Mouse (Mus musculus): ENCODE results near the gene Glrp1. TPM values are rescaled to one million over a fixed set of nuclear protein-coding genes. Genes with fewer than 3 reads are reported as not detected.

The Glrp1 gene
- polyA plus RNA-seq, 1 experiment: 0.04 TPM

- no peaks in the 10 kb centered on the region for H3K27me3 ChIP-seq (ENCODE audit: control insufficient read depth, insufficient read depth, low read length)
Observed at GRCm38 (mm10) chr1:88521170-88521747, 11.4 kb upstream of the Glrp1 start.

GRCm38 (mm10) chr1:88513613-88514012, 3.7 kb upstream of the Glrp1 start:
- 94% methylated on average over 5 of the region's 5 CpGs for WGBS

More at GRCm38 (mm10) chr1:88521170-88521747, 11.4 kb upstream of the Glrp1 start:
- 93% methylated on average over 11 of the region's 11 CpGs for WGBS
- no peak overlapping the region for H3K27ac ChIP-seq (ENCODE audit: control insufficient read depth, insufficient read depth, low read length)
- no peak overlapping the region for H3K4me3 ChIP-seq (ENCODE audit: control insufficient read depth, insufficient read depth, low read length)
- no peaks in the 10 kb centered on the region for H3K4me1 ChIP-seq (replicated peaks; ENCODE audit: control insufficient read depth, insufficient read depth, low read length)
- TF ChIP-seq CTCF (IDR thresholded peaks at IDR 0.05; ENCODE audit: borderline replicate concordance, control insufficient read depth, extremely low read depth, insufficient read depth, low read length, poor library complexity): no peak
- no peaks in the 10 kb centered on the region for H3K36me3 ChIP-seq (ENCODE audit: control insufficient read depth, insufficient read depth, low read length)
- no peak for DNase-seq

GRCm38 (mm10) chr1:88507886-88508285, 2.0 kb downstream of the Glrp1 start:
- Histone ChIP-seq H3K27ac (ENCODE audit: control insufficient read depth, insufficient read depth, low read length) (no peak overlapping the region), H3K4me3 (ENCODE audit: control insufficient read depth, insufficient read depth, low read length) (no peak overlapping the region), H3K4me1 (replicated peaks; ENCODE audit: control insufficient read depth, insufficient read depth, low read length) (peaks cover 16% of the 10 kb centered on the region), H3K27me3 (ENCODE audit: control insufficient read depth, insufficient read depth, low read length) (no peaks in the 10 kb centered on the region), H3K36me3 (ENCODE audit: control insufficient read depth, insufficient read depth, low read length) (no peaks in the 10 kb centered on the region)
- TF ChIP-seq POLR2A (IDR thresholded peaks at IDR 0.05; ENCODE audit: control insufficient read depth, extremely low read depth, insufficient read depth, low read length, poor library complexity): no peak
- no peak for TF ChIP-seq CTCF (IDR thresholded peaks at IDR 0.05; ENCODE audit: borderline replicate concordance, control insufficient read depth, extremely low read depth, insufficient read depth, low read length, poor library complexity)
- no peak for DNase-seq
- 95% methylated on average over 8 of the region's 8 CpGs for WGBS

More at GRCm38 (mm10) chr1:88513613-88514012, 3.7 kb upstream of the Glrp1 start:
- H3K36me3 ChIP-seq (ENCODE audit: control insufficient read depth, insufficient read depth, low read length): no peaks in the 10 kb centered on the region
- no peak for DNase-seq
- no peak overlapping the region for H3K27ac ChIP-seq (ENCODE audit: control insufficient read depth, insufficient read depth, low read length)
- TF ChIP-seq CTCF (IDR thresholded peaks at IDR 0.05; ENCODE audit: borderline replicate concordance, control insufficient read depth, extremely low read depth, insufficient read depth, low read length, poor library complexity) (no peak), POLR2A (IDR thresholded peaks at IDR 0.05; ENCODE audit: control insufficient read depth, extremely low read depth, insufficient read depth, low read length, poor library complexity) (no peak)
- no peak overlapping the region for H3K4me3 ChIP-seq (ENCODE audit: control insufficient read depth, insufficient read depth, low read length)
- no peaks in the 10 kb centered on the region for H3K27me3 ChIP-seq (ENCODE audit: control insufficient read depth, insufficient read depth, low read length)
- H3K4me1 ChIP-seq (replicated peaks; ENCODE audit: control insufficient read depth, insufficient read depth, low read length): peaks cover 6% of the 10 kb centered on the region

- Histone ChIP-seq H3K4me3 (ENCODE audit: control insufficient read depth, insufficient read depth, low read length) (no peak overlapping the region), H3K27ac (ENCODE audit: control insufficient read depth, insufficient read depth, low read length) (no peak overlapping the region), H3K27me3 (ENCODE audit: control insufficient read depth, insufficient read depth, low read length) (no peaks in the 10 kb centered on the region), H3K36me3 (ENCODE audit: control insufficient read depth, insufficient read depth, low read length) (no peaks in the 10 kb centered on the region), H3K4me1 (replicated peaks; ENCODE audit: control insufficient read depth, insufficient read depth, low read length) (peaks cover 16% of the 10 kb centered on the region)
- WGBS: 91% methylated on average over 5 of the region's 5 CpGs
- TF ChIP-seq CTCF (IDR thresholded peaks at IDR 0.05; ENCODE audit: borderline replicate concordance, control insufficient read depth, extremely low read depth, insufficient read depth, low read length, poor library complexity) (no peak), POLR2A (IDR thresholded peaks at IDR 0.05; ENCODE audit: control insufficient read depth, extremely low read depth, insufficient read depth, low read length, poor library complexity) (no peak)
- no peak for DNase-seq
Observed at GRCm38 (mm10) chr1:88507214-88507613, 2.7 kb downstream of the Glrp1 start.

- Histone ChIP-seq H3K4me3 (ENCODE audit: control insufficient read depth, insufficient read depth, low read length) (no peak overlapping the region), H3K27ac (ENCODE audit: control insufficient read depth, insufficient read depth, low read length) (no peak overlapping the region), H3K36me3 (ENCODE audit: control insufficient read depth, insufficient read depth, low read length) (no peaks in the 10 kb centered on the region), H3K4me1 (replicated peaks; ENCODE audit: control insufficient read depth, insufficient read depth, low read length) (peaks cover 16% of the 10 kb centered on the region), H3K27me3 (ENCODE audit: control insufficient read depth, insufficient read depth, low read length) (no peaks in the 10 kb centered on the region)
- DNase-seq: peak; percentile 63
- TF ChIP-seq CTCF (IDR thresholded peaks at IDR 0.05; ENCODE audit: borderline replicate concordance, control insufficient read depth, extremely low read depth, insufficient read depth, low read length, poor library complexity): no peak
- no peak for TF ChIP-seq POLR2A (IDR thresholded peaks at IDR 0.05; ENCODE audit: control insufficient read depth, extremely low read depth, insufficient read depth, low read length, poor library complexity)
- WGBS: 43% methylated on average over 5 of the region's 5 CpGs
Observed at GRCm38 (mm10) chr1:88506412-88506811, 3.5 kb downstream of the Glrp1 start.

GRCm38 (mm10) chr1:88505697-88506096, 4.2 kb downstream of the Glrp1 start:
- Histone ChIP-seq H3K27me3 (ENCODE audit: control insufficient read depth, insufficient read depth, low read length) (no peaks in the 10 kb centered on the region), H3K36me3 (ENCODE audit: control insufficient read depth, insufficient read depth, low read length) (no peaks in the 10 kb centered on the region), H3K27ac (ENCODE audit: control insufficient read depth, insufficient read depth, low read length) (no peak overlapping the region), H3K4me3 (ENCODE audit: control insufficient read depth, insufficient read depth, low read length) (no peak overlapping the region), H3K4me1 (replicated peaks; ENCODE audit: control insufficient read depth, insufficient read depth, low read length) (peaks cover 16% of the 10 kb centered on the region)
- TF ChIP-seq POLR2A (IDR thresholded peaks at IDR 0.05; ENCODE audit: control insufficient read depth, extremely low read depth, insufficient read depth, low read length, poor library complexity): no peak
- TF ChIP-seq CTCF (IDR thresholded peaks at IDR 0.05; ENCODE audit: borderline replicate concordance, control insufficient read depth, extremely low read depth, insufficient read depth, low read length, poor library complexity): no peak
- 95% methylated on average over 6 of the region's 6 CpGs for WGBS
- DNase-seq: no peak

GRCm38 (mm10) chr1:88504531-88504945, 5.3 kb downstream of the Glrp1 start:
- DNase-seq: no peak
- Histone ChIP-seq H3K4me1 (replicated peaks; ENCODE audit: control insufficient read depth, insufficient read depth, low read length) (peaks cover 11% of the 10 kb centered on the region), H3K27me3 (ENCODE audit: control insufficient read depth, insufficient read depth, low read length) (no peaks in the 10 kb centered on the region), H3K4me3 (ENCODE audit: control insufficient read depth, insufficient read depth, low read length) (no peak overlapping the region), H3K36me3 (ENCODE audit: control insufficient read depth, insufficient read depth, low read length) (no peaks in the 10 kb centered on the region), H3K27ac (ENCODE audit: control insufficient read depth, insufficient read depth, low read length) (no peak overlapping the region)
- TF ChIP-seq POLR2A (IDR thresholded peaks at IDR 0.05; ENCODE audit: control insufficient read depth, extremely low read depth, insufficient read depth, low read length, poor library complexity): no peak
- TF ChIP-seq CTCF (IDR thresholded peaks at IDR 0.05; ENCODE audit: borderline replicate concordance, control insufficient read depth, extremely low read depth, insufficient read depth, low read length, poor library complexity): no peak
- WGBS: 77% methylated on average over 7 of the region's 7 CpGs
